Comparison of ENCODE assay signal across 8 mouse cellular contexts in genomic region chr13:118350257-118350656, GRCm38 (mm10). TPM values are rescaled to one million over a fixed set of nuclear protein-coding genes. Genes with fewer than 3 reads are reported as not detected.
DNase-seq lines count a peak whose midpoint lies in the region; ATAC-seq and TF ChIP-seq lines count a peak whose summit lies in the region.

No protein-coding gene starts in this region.

- H3K27ac ChIP-seq in limb, embryonic 14.5 days (replicated peaks; ENCODE audit: low read depth, low read length), result no peak overlapping the region
- H3K27ac ChIP-seq in limb, embryonic 10.5 days, result no peak overlapping the region

- ATAC-seq in limb, embryonic 14.5 days (ENCODE audit: low FRiP score, low read depth), result no peak
- ATAC-seq in megakaryocyte, adult 5-6 weeks (ENCODE audit: poor library complexity, severe bottlenecking), result peak; percentile 90

- TF ChIP-seq POLR2A in limb, embryonic 14.5 days (IDR thresholded peaks at IDR 0.05; ENCODE audit: borderline replicate concordance, extremely low read depth, insufficient read depth, insufficient read length), result no peak

- H3K4me3 ChIP-seq in limb, embryonic 14.5 days (replicated peaks; ENCODE audit: low read length), result no peak overlapping the region
- no peak overlapping the region for H3K4me3 ChIP-seq in limb, embryonic 10.5 days

- H3K36me3 ChIP-seq in limb, embryonic 14.5 days (ENCODE audit: control insufficient read depth, insufficient read depth, low read length), result no peaks in the 10 kb centered on the region
- no peaks in the 10 kb centered on the region for H3K36me3 ChIP-seq in limb, embryonic 10.5 days

- H3K4me2 ChIP-seq in limb, embryonic 14.5 days (replicated peaks; ENCODE audit: low read depth, low read length, severe bottlenecking), result no peak overlapping the region

- H3K9ac ChIP-seq in limb, embryonic 14.5 days (ENCODE audit: low read depth, low read length, severe bottlenecking), result no peak overlapping the region

- 24% methylated on average over 10 of the region's 10 CpGs for WGBS in limb, embryonic 14.5 days
- 29% methylated on average over 10 of the region's 10 CpGs for WGBS in limb, embryonic 10.5 days

- DNase-seq in cerebellum, postnatal 10 days, result peak; percentile 22 to 53
- DNase-seq in cerebellum, adult 11-12 months, result no peak
- DNase-seq in limb, embryonic 14.5 days (ENCODE audit: low spot score), result peak; percentile 24
- no peak for DNase-seq in limb, embryonic 10.5 days (ENCODE audit: low spot score)
- peak; percentile 5 for DNase-seq in WW6 (ENCODE audit: low read depth, low spot score)
- no peak for DNase-seq in right cerebral cortex, adult 18-20 months
- DNase-seq in layer of hippocampus, adult 8-10 months (ENCODE audit: low spot score in 2 of 2), result no peak

- no peaks in the 10 kb centered on the region for H3K27me3 ChIP-seq in limb, embryonic 14.5 days (ENCODE audit: control insufficient read depth, insufficient read depth, low read length)
- no peaks in the 10 kb centered on the region for H3K27me3 ChIP-seq in limb, embryonic 10.5 days (ENCODE audit: low read depth, poor library complexity, severe bottlenecking)

- H3K9me3 ChIP-seq in limb, embryonic 14.5 days (ENCODE audit: control insufficient read depth, low read length), result no peaks in the 10 kb centered on the region
- no peaks in the 10 kb centered on the region for H3K9me3 ChIP-seq in limb, embryonic 10.5 days (replicated peaks)

- H3K4me1 ChIP-seq in limb, embryonic 14.5 days (ENCODE audit: control insufficient read depth, insufficient read depth, low read length), result no peaks in the 10 kb centered on the region
- no peaks in the 10 kb centered on the region for H3K4me1 ChIP-seq in limb, embryonic 10.5 days

RNA-seq across cellular contexts. Expression of gene B430218F22Rik, which starts 36.2 kb away (rescaled TPM):
- 0.33 and 0.38 TPM in 2 replicates for polyA plus RNA-seq in limb, embryonic 14.5 days (2012; rRNA removed)
- polyA plus RNA-seq in limb, embryonic 14.5 days (2014; fragmentation: Nextera tagmentation; extraction: Ambion mirVana), result 0.36 and 0.56 TPM in 2 replicates
- 1.3 and 1.9 TPM in 2 replicates for polyA plus RNA-seq in limb, embryonic 10.5 days (2016; fragmentation: Nextera tagmentation; extraction: Ambion mirVana)
- total RNA-seq in megakaryocyte, adult 5-6 weeks (2015), result 0.11 and 0.20 TPM in 2 replicates
- not detected in 2 replicates for total RNA-seq in megakaryocyte, adult 5-6 weeks (2017)
- total RNA-seq in layer of hippocampus, adult 8-10 months (2022), result under 1 TPM in 3 of 4 experiments, not detected in 1; 0.41 to 0.74 (median 0.59) TPM

RNA-seq across cellular contexts. Expression of gene Mrps30, which starts 36.8 kb away (rescaled TPM):
- 21.1 and 23.1 TPM in 2 replicates for polyA plus RNA-seq in limb, embryonic 14.5 days (2012; rRNA removed)
- polyA plus RNA-seq in limb, embryonic 14.5 days (2014; fragmentation: Nextera tagmentation; extraction: Ambion mirVana), result 30.6 and 30.9 TPM in 2 replicates
- 45.3 and 48.1 TPM in 2 replicates for polyA plus RNA-seq in limb, embryonic 10.5 days (2016; fragmentation: Nextera tagmentation; extraction: Ambion mirVana)
- total RNA-seq in megakaryocyte, adult 5-6 weeks (2015), result 21.7 and 24.2 TPM in 2 replicates
- 26.1 and 29.9 TPM in 2 replicates for total RNA-seq in megakaryocyte, adult 5-6 weeks (2017)
- total RNA-seq in layer of hippocampus, adult 8-10 months (2022), result 10 to 100 TPM; 17.2 to 18.6 (median 17.8) TPM

Comparison
In these comparisons a context has a peak if more than half of its experiments do, and no peak if none do; other contexts are left out.
1. DNase-seq: peak in cerebellum, postnatal 10 days (2 of 2), limb, embryonic 14.5 days (single experiment) and WW6 (single experiment); none in cerebellum, adult 11-12 months (single experiment), limb, embryonic 10.5 days (single experiment), right cerebral cortex, adult 18-20 months (single experiment) and layer of hippocampus, adult 8-10 months (0 of 2).